Mouse (Mus musculus) lung, adult 10 weeks (tissue): ENCODE measurements around the gene Brca2. TPM values are rescaled to one million over a fixed set of nuclear protein-coding genes. Genes with fewer than 3 reads are reported as not detected.

Experiments
- polyA plus RNA-seq: library from polyadenylated mRNA; stranded (reverse); fragments of 350-450 nt; fragmentation: Illumina TruSeq; extraction: RNeasy Lipid Tissue Mini Kit (QIAGEN cat#74804); gene quantifications from one replicate; pipeline ENCODE4 v1.2.3, GENCODE M21; 2014; ENCODE audit warnings: low read depth, low replicate concordance; ENCODE audit not compliant: insufficient read depth

Brca2 gene
- 1.6 TPM for polyA plus RNA-seq

GRCm38 (mm10) chr5:150521937-150522866 lies at the start of gene Brca2:
Brca2 (plus strand) TSS chr5:150522630.

GRCm38 (mm10) chr5:150518064-150518463 lies 4.4 kb upstream of the Brca2 start, which contains the start of gene Zar1l:
Zar1l (minus strand) TSS chr5:150518164.

GRCm38 (mm10) chr5:150597088-150597487 lies 74.7 kb downstream of the Brca2 start, which contains the start of gene N4bp2l1:
N4bp2l1 (minus strand) TSS chr5:150597188.

Other genes with a start within 250 kb of the Brca2 start
- gene Zar1l, start 4.5 kb upstream of the Brca2 start, polyA plus RNA-seq = not detected
- 13.8 TPM for gene N4bp2l1, start 74.6 kb downstream of the Brca2 start, polyA plus RNA-seq
- 31.4 TPM for gene N4bp2l2, start 143.6 kb downstream of the Brca2 start, polyA plus RNA-seq
- gene Pds5b, start 151.1 kb downstream of the Brca2 start, polyA plus RNA-seq = 10.6 TPM